Mouse (Mus musculus): ENCODE results near the gene Csnk1d. TPM values are rescaled to one million over a fixed set of nuclear protein-coding genes. Genes with fewer than 3 reads are reported as not detected.

Csnk1d gene
- polyA plus RNA-seq, 1 experiment from 2014 or later, result 70.2 TPM

GRCm38 (mm10) chr11:120945926-120946325 is 45.2 kb downstream of the Csnk1d start:
- Histone ChIP-seq H3K4me3 (ENCODE audit: low read depth, low read length) (no peak overlapping the region), H3K36me3 (ENCODE audit: control insufficient read depth, insufficient read depth, low read length) (no peaks in the 10 kb centered on the region), H3K4me1 (replicated peaks; ENCODE audit: control insufficient read depth, insufficient read depth, low read length) (peaks cover 10% of the 10 kb centered on the region), H3K9me3 (ENCODE audit: control insufficient read depth, low read length) (no peaks in the 10 kb centered on the region), H3K4me2 (ENCODE audit: low read length) (no peak overlapping the region), H3K9ac (ENCODE audit: low read length) (no peak overlapping the region), H3K27me3 (replicated peaks; ENCODE audit: control insufficient read depth, insufficient read depth, low read length) (0 out of 2 replicates have a peak, but pooled peaks cover 2% of the 10 kb centered on the region), H3K27ac (ENCODE audit: low read depth) (no peak overlapping the region)
- DNase-seq (ENCODE audit: low spot score) (no peak), ATAC-seq (replicated peaks; ENCODE audit: low FRiP score, low TSS enrichment, low read depth) (no peak)
- 87% methylated on average over 5 of the region's 5 CpGs for WGBS

- ATAC-seq (replicated peaks; ENCODE audit: low FRiP score, low TSS enrichment, low read depth) (no peak), DNase-seq (ENCODE audit: low spot score) (no peak)
- Histone ChIP-seq H3K9ac (ENCODE audit: low read length) (no peak overlapping the region), H3K27me3 (replicated peaks; ENCODE audit: control insufficient read depth, insufficient read depth, low read length) (0 out of 2 replicates have a peak, but pooled peaks cover 2% of the 10 kb centered on the region), H3K27ac (ENCODE audit: low read depth) (no peak overlapping the region), H3K36me3 (ENCODE audit: control insufficient read depth, insufficient read depth, low read length) (no peaks in the 10 kb centered on the region), H3K4me1 (replicated peaks; ENCODE audit: control insufficient read depth, insufficient read depth, low read length) (peaks cover 7% of the 10 kb centered on the region; the same call in 1 of the 2 replicates), H3K4me3 (ENCODE audit: low read depth, low read length) (no peak overlapping the region), H3K4me2 (ENCODE audit: low read length) (no peak overlapping the region), H3K9me3 (ENCODE audit: control insufficient read depth, low read length) (no peaks in the 10 kb centered on the region)
- 70% methylated on average over 7 of the region's 7 CpGs for WGBS
These were observed 45.9 kb downstream of the Csnk1d start for GRCm38 (mm10) chr11:120945266-120945665.

GRCm38 (mm10) chr11:120940959-120941358 is 50.2 kb downstream of the Csnk1d start:
- ATAC-seq (replicated peaks; ENCODE audit: low FRiP score, low TSS enrichment, low read depth), result no peak
- DNase-seq (ENCODE audit: low spot score), result no peak
- H3K36me3 ChIP-seq (ENCODE audit: control insufficient read depth, insufficient read depth, low read length), result no peaks in the 10 kb centered on the region
- H3K27ac ChIP-seq (ENCODE audit: low read depth), result no peak overlapping the region
- no peaks in the 10 kb centered on the region for H3K4me1 ChIP-seq (replicated peaks; ENCODE audit: control insufficient read depth, insufficient read depth, low read length)
- no peaks in the 10 kb centered on the region for H3K9me3 ChIP-seq (ENCODE audit: control insufficient read depth, low read length)
- 85% methylated on average over 6 of the region's 6 CpGs for WGBS
- H3K4me2 ChIP-seq (ENCODE audit: low read length), result no peak overlapping the region
- H3K27me3 ChIP-seq (replicated peaks; ENCODE audit: control insufficient read depth, insufficient read depth, low read length), result no peaks in the 10 kb centered on the region
- no peak overlapping the region for H3K9ac ChIP-seq (ENCODE audit: low read length)
- H3K4me3 ChIP-seq (ENCODE audit: low read depth, low read length), result no peak overlapping the region

- H3K27ac ChIP-seq (ENCODE audit: low read depth), result no peak overlapping the region
- 52% methylated on average over 6 of the region's 6 CpGs for WGBS
- no peak overlapping the region for H3K9ac ChIP-seq (ENCODE audit: low read length)
- H3K4me2 ChIP-seq (ENCODE audit: low read length), result no peak overlapping the region
- ATAC-seq (replicated peaks; ENCODE audit: low FRiP score, low TSS enrichment, low read depth), result no peak
- no peaks in the 10 kb centered on the region for H3K4me1 ChIP-seq (replicated peaks; ENCODE audit: control insufficient read depth, insufficient read depth, low read length)
- no peaks in the 10 kb centered on the region for H3K27me3 ChIP-seq (replicated peaks; ENCODE audit: control insufficient read depth, insufficient read depth, low read length)
- no peak overlapping the region for H3K4me3 ChIP-seq (ENCODE audit: low read depth, low read length)
- H3K9me3 ChIP-seq (ENCODE audit: control insufficient read depth, low read length), result no peaks in the 10 kb centered on the region
- DNase-seq (ENCODE audit: low spot score), result no peak
- H3K36me3 ChIP-seq (ENCODE audit: control insufficient read depth, insufficient read depth, low read length), result no peaks in the 10 kb centered on the region
These were observed 51.3 kb downstream of the Csnk1d start for GRCm38 (mm10) chr11:120939712-120940341.

- H3K36me3 ChIP-seq (ENCODE audit: control insufficient read depth, insufficient read depth, low read length), result no peaks in the 10 kb centered on the region
- DNase-seq (ENCODE audit: low spot score), result no peak
- no peak overlapping the region for H3K4me3 ChIP-seq (ENCODE audit: low read depth, low read length)
- H3K9me3 ChIP-seq (ENCODE audit: control insufficient read depth, low read length), result no peaks in the 10 kb centered on the region
- no peaks in the 10 kb centered on the region for H3K27me3 ChIP-seq (replicated peaks; ENCODE audit: control insufficient read depth, insufficient read depth, low read length)
- ATAC-seq (replicated peaks; ENCODE audit: low FRiP score, low TSS enrichment, low read depth), result 0 out of 2 replicates have a peak, but pooled peaks have one; percentile 57
- WGBS, result 28% methylated on average over 4 of the region's 4 CpGs
- no peaks in the 10 kb centered on the region for H3K4me1 ChIP-seq (replicated peaks; ENCODE audit: control insufficient read depth, insufficient read depth, low read length)
- no peak overlapping the region for H3K27ac ChIP-seq (ENCODE audit: low read depth)
- H3K4me2 ChIP-seq (ENCODE audit: low read length), result no peak overlapping the region
- no peak overlapping the region for H3K9ac ChIP-seq (ENCODE audit: low read length)
These were observed 52.3 kb downstream of the Csnk1d start for GRCm38 (mm10) chr11:120938795-120939194.

GRCm38 (mm10) chr11:120937976-120938375 is 53.2 kb downstream of the Csnk1d start:
- ATAC-seq (replicated peaks; ENCODE audit: low FRiP score, low TSS enrichment, low read depth) (no peak), DNase-seq (ENCODE audit: low spot score) (no peak)
- no peak overlapping the region for H3K27ac ChIP-seq (ENCODE audit: low read depth)
- no peak overlapping the region for H3K9ac ChIP-seq (ENCODE audit: low read length)
- H3K36me3 ChIP-seq (ENCODE audit: control insufficient read depth, insufficient read depth, low read length), result no peaks in the 10 kb centered on the region
- H3K9me3 ChIP-seq (ENCODE audit: control insufficient read depth, low read length), result no peaks in the 10 kb centered on the region
- no peak overlapping the region for H3K4me2 ChIP-seq (ENCODE audit: low read length)
- no peaks in the 10 kb centered on the region for H3K27me3 ChIP-seq (replicated peaks; ENCODE audit: control insufficient read depth, insufficient read depth, low read length)
- 94% methylated on average over 1 of the region's 1 CpGs for WGBS
- 0 out of 2 replicates have a peak, but pooled peaks cover 2% of the 10 kb centered on the region for H3K4me1 ChIP-seq (replicated peaks; ENCODE audit: control insufficient read depth, insufficient read depth, low read length)
- H3K4me3 ChIP-seq (ENCODE audit: low read depth, low read length), result no peak overlapping the region

- H3K9ac ChIP-seq (ENCODE audit: low read length), result peak within 1 kb of the TSS; percentile 69
- WGBS, result 9% methylated on average over 44 of the region's 44 CpGs
- no peaks in the 10 kb centered on the region for H3K9me3 ChIP-seq (ENCODE audit: control insufficient read depth, low read length)
- no peak within 1 kb of the TSS for H3K27ac ChIP-seq (ENCODE audit: low read depth)
- peak within 1 kb of the TSS; percentile 59 for H3K4me2 ChIP-seq (ENCODE audit: low read length)
- ATAC-seq (replicated peaks; ENCODE audit: low FRiP score, low TSS enrichment, low read depth) (peak; percentile 96), DNase-seq (ENCODE audit: low spot score) (peak; percentile 99)
- H3K4me1 ChIP-seq (replicated peaks; ENCODE audit: control insufficient read depth, insufficient read depth, low read length), result 0 out of 2 replicates have a peak, but pooled peaks cover 3% of the 10 kb centered on the region
- H3K36me3 ChIP-seq (ENCODE audit: control insufficient read depth, insufficient read depth, low read length), result no peaks in the 10 kb centered on the region
- no peaks in the 10 kb centered on the region for H3K27me3 ChIP-seq (replicated peaks; ENCODE audit: control insufficient read depth, insufficient read depth, low read length)
- H3K4me3 ChIP-seq (ENCODE audit: low read depth, low read length), result peak within 1 kb of the TSS; percentile 74
These were observed 58.3 kb downstream of the Csnk1d start, which contains the start of gene Ccdc57 for GRCm38 (mm10) chr11:120932564-120933398. TSS of gene Ccdc57 (minus strand) at chr11:120932872.

- Histone ChIP-seq H3K4me1 (replicated peaks; ENCODE audit: control insufficient read depth, insufficient read depth, low read length) (0 out of 2 replicates have a peak, but pooled peaks cover 3% of the 10 kb centered on the region), H3K36me3 (ENCODE audit: control insufficient read depth, insufficient read depth, low read length) (peaks cover under 1% of the 10 kb centered on the region; the same call in 1 of the 2 replicates), H3K4me2 (ENCODE audit: low read length) (no peak overlapping the region), H3K27ac (ENCODE audit: low read depth) (no peak overlapping the region), H3K27me3 (replicated peaks; ENCODE audit: control insufficient read depth, insufficient read depth, low read length) (no peaks in the 10 kb centered on the region), H3K4me3 (ENCODE audit: low read depth, low read length) (no peak overlapping the region), H3K9me3 (ENCODE audit: control insufficient read depth, low read length) (no peaks in the 10 kb centered on the region), H3K9ac (ENCODE audit: low read length) (no peak overlapping the region)
- no peak for ATAC-seq (replicated peaks; ENCODE audit: low FRiP score, low TSS enrichment, low read depth)
- DNase-seq (ENCODE audit: low spot score), result no peak
- 90% methylated on average over 4 of the region's 4 CpGs for WGBS
These were observed 59.7 kb downstream of the Csnk1d start for GRCm38 (mm10) chr11:120931479-120931878.
